Mouse (Mus musculus) stomach, embryonic 14.5 days (tissue): ENCODE measurements around the gene Frem2. TPM values are rescaled to one million over a fixed set of nuclear protein-coding genes. Genes with fewer than 3 reads are reported as not detected.

Experiments
- ATAC-seq: fragments of 200-750 bp; cut with Nextera tagmentation; 2 replicates; pipeline ENCODE4 v1.8.0; 2017; ENCODE audit warnings: low read depth, moderate TSS enrichment; ENCODE audit not compliant: insufficient number of reproducible peaks, insufficient read depth, low FRiP score
- H3K27ac ChIP-seq: fragments of 300-500 bp; sonication (generic); 2 replicates; pipeline ENCODE4 v1.5.1; 2014; ENCODE audit warnings: mild to moderate bottlenecking, low read length, moderate library complexity, mixed read lengths
- H3K27me3 ChIP-seq: fragments of 300-500 bp; sonication (generic); 2 replicates; pipeline ENCODE4 v1.6.1; 2014; ENCODE audit warnings: low read length, control low read depth, mixed read lengths; ENCODE audit not compliant: control insufficient read depth, insufficient read depth
- H3K36me3 ChIP-seq: fragments of 300-500 bp; sonication (generic); 2 replicates; pipeline ENCODE4 v1.6.1; 2014; ENCODE audit warnings: mild to moderate bottlenecking, control low read depth, low read length, moderate library complexity, mixed read lengths; ENCODE audit not compliant: control insufficient read depth, insufficient read depth
- H3K4me1 ChIP-seq: fragments of 300-500 bp; sonication (generic); 2 replicates; pipeline ENCODE4 v1.6.1; 2014; ENCODE audit warnings: low read length, control low read depth, mixed read lengths; ENCODE audit not compliant: control insufficient read depth, insufficient read depth
- H3K4me2 ChIP-seq: fragments of 300-500 bp; sonication (generic); replicated peaks from 2 replicates; pipeline ENCODE4 v1.6.1; 2014; ENCODE audit warnings: low read depth, low read length, control low read depth
- H3K4me3 ChIP-seq: fragments of 300-500 bp; sonication (generic); 2 replicates; pipeline ENCODE4 v1.5.1; 2014; ENCODE audit warnings: low read depth, low read length, control low read depth
- H3K9ac ChIP-seq: fragments of 300-500 bp; sonication (generic); replicated peaks from 2 replicates; pipeline ENCODE4 v1.6.1; 2014; ENCODE audit warnings: low read depth, mild to moderate bottlenecking, control low read depth, low read length, moderate library complexity, mixed read lengths
- H3K9me3 ChIP-seq: fragments of 300-500 bp; sonication (generic); 2 replicates; pipeline ENCODE4 v1.6.1; 2016; ENCODE audit warnings: low read depth, low read length, control low read depth; ENCODE audit not compliant: control insufficient read depth
- WGBS: fragments of 180-500 bp; shearing (Covaris S2); extraction: QIAGEN DNeasy Blood & Tissue Kit; methylation state at CpG from one replicate; pipeline ENCODE4 v1.1.7; 2014; 5-methylcytosine and 5-hydroxymethylcytosine counted together
- polyA plus RNA-seq: library from polyadenylated mRNA; unstranded; fragments of >200 nt; fragmentation: Nextera tagmentation; extraction: Ambion mirVana; gene quantifications from 2 replicates; pipeline ENCODE4 v1.2.1, GENCODE M21; 2014

Gene Frem2
- polyA plus RNA-seq, 1 experiment from 2014 or later, result 24.8 TPM

DNA sequence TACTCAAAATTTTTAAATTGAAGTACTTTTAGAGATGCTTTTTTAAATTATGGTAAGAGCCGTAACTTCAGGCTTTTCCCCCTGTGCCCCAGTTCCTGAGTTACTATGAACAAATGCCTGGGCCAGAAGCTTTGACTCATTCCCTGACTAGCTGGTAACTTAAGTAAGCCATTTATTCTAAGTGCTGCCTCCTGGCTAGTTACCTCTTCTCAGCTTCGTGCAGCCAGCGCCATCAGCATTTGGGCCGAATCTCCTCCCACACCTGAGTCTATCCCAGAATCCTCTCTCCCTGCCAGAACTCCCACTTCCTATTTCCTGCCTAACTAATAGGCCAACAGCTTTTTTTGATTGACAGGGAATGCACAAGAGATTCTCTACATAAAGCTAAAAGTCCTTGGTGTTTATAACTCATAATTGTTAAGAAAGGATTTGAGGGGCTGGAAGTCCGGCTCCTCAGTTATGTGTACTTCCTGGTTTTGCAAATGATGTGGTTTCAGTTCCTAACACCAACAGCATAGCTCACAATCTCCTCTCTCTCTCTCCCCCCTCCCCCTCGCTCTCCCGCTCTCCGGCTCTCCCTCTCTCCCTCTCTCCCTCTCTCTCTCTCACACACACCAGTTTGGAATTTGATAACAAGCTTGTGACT lies 173.6 kb downstream of the Frem2 start:
- Histone ChIP-seq H3K27ac (no peak overlapping the region), H3K4me1 (no peaks in the 10 kb centered on the region), H3K4me3 (no peak overlapping the region), H3K9ac (no peak overlapping the region), H3K27me3 (no peaks in the 10 kb centered on the region), H3K9me3 (no peaks in the 10 kb centered on the region), H3K4me2 (no peak overlapping the region), H3K36me3 (peaks cover 26% of the 10 kb centered on the region)
- ATAC-seq, result no peak
- 85% methylated on average over 8 of the region's 8 CpGs for WGBS

- WGBS, result 96% methylated on average over 30 of the region's 30 CpGs
Observed at GRCm38 (mm10) chr3:53478419-53479046, 178.6 kb downstream of the Frem2 start.

DNA sequence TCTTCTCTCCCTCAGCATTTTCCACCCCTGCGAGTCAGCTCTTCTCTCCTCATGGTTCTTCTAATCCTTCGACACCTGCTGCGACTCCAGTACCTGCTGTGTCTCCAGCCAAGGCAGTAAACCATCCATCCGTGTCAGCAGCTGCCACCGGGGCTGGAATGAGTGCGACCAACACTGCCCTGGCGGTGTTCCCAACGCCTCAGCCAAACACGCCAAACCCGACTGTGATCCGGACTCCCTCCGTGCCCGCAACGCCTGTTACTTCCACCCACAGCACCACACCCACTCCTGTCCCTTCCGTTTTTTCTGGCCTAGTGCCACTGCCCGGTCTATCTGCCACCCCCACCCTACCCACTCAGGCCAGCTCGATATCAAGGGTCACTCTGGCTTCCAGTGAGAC lies 179.7 kb downstream of the Frem2 start:
- WGBS, result 89% methylated on average over 17 of the region's 17 CpGs
- H3K4me3 ChIP-seq, result no peak overlapping the region
- peaks cover 64% of the 10 kb centered on the region for H3K36me3 ChIP-seq
- H3K9me3 ChIP-seq, result no peaks in the 10 kb centered on the region
- no peak overlapping the region for H3K9ac ChIP-seq
- no peak overlapping the region for H3K27ac ChIP-seq
- no peaks in the 10 kb centered on the region for H3K27me3 ChIP-seq
- no peak overlapping the region for H3K4me2 ChIP-seq
- no peaks in the 10 kb centered on the region for H3K4me1 ChIP-seq
- no peak for ATAC-seq

More at GRCm38 (mm10) chr3:53478419-53479046, 178.6 kb downstream of the Frem2 start:
- no peaks in the 10 kb centered on the region for H3K4me1 ChIP-seq
- H3K4me2 ChIP-seq, result no peak overlapping the region
- H3K9me3 ChIP-seq, result no peaks in the 10 kb centered on the region
- H3K27ac ChIP-seq, result no peak overlapping the region
- ATAC-seq, result no peak
- H3K9ac ChIP-seq, result no peak overlapping the region
- peaks cover 53% of the 10 kb centered on the region for H3K36me3 ChIP-seq
- H3K27me3 ChIP-seq, result no peaks in the 10 kb centered on the region
- H3K4me3 ChIP-seq, result no peak overlapping the region

DNA sequence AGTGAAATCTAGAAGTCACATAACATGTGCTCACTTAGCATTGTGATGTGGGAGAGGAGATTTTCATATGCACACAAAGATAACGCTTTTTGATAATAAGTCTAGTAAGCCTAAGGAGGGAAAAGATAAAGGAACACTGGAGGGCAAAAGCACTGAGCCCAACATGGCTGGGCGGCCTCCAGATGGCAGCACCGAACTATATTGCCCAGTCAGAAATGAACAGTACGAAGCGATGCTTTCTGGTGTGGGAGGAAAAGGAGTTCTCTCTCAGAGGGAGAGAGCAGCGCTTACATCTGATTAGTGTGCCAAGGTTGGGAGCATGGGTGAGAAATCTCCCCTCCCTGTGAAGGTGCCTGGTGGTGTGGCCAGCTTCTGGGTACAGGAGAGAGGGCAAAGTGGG lies 181.3 kb downstream of the Frem2 start:
- no peak overlapping the region for H3K4me2 ChIP-seq
- no peak for ATAC-seq
- WGBS, result 49% methylated on average over 6 of the region's 6 CpGs
- H3K4me1 ChIP-seq, result no peaks in the 10 kb centered on the region
- H3K27ac ChIP-seq, result no peak overlapping the region
- no peak overlapping the region for H3K9ac ChIP-seq
- H3K27me3 ChIP-seq, result no peaks in the 10 kb centered on the region
- no peak overlapping the region for H3K4me3 ChIP-seq
- H3K9me3 ChIP-seq, result no peaks in the 10 kb centered on the region
- H3K36me3 ChIP-seq, result peaks cover 65% of the 10 kb centered on the region

- H3K27ac ChIP-seq, result no peak overlapping the region
- peaks cover 61% of the 10 kb centered on the region for H3K36me3 ChIP-seq
- 78% methylated on average over 4 of the region's 4 CpGs for WGBS
- H3K4me3 ChIP-seq, result no peak overlapping the region
- H3K9ac ChIP-seq, result no peak overlapping the region
- H3K4me1 ChIP-seq, result no peaks in the 10 kb centered on the region
- ATAC-seq, result no peak
- no peaks in the 10 kb centered on the region for H3K9me3 ChIP-seq
- H3K4me2 ChIP-seq, result no peak overlapping the region
- no peaks in the 10 kb centered on the region for H3K27me3 ChIP-seq
Observed at GRCm38 (mm10) chr3:53474179-53474578, 183.0 kb downstream of the Frem2 start.

GRCm38 (mm10) chr3:53472061-53472460 lies 185.1 kb downstream of the Frem2 start:
- ATAC-seq, result no peak
- H3K36me3 ChIP-seq, result peaks cover 48% of the 10 kb centered on the region
- H3K27me3 ChIP-seq, result no peaks in the 10 kb centered on the region
- no peak overlapping the region for H3K4me3 ChIP-seq
- no peak overlapping the region for H3K4me2 ChIP-seq
- 0 out of 2 replicates have a peak, but pooled peaks cover 3% of the 10 kb centered on the region for H3K4me1 ChIP-seq
- H3K27ac ChIP-seq, result no peak overlapping the region
- H3K9me3 ChIP-seq, result no peaks in the 10 kb centered on the region
- WGBS, result 96% methylated on average over 5 of the region's 5 CpGs
- no peak overlapping the region for H3K9ac ChIP-seq

DNA sequence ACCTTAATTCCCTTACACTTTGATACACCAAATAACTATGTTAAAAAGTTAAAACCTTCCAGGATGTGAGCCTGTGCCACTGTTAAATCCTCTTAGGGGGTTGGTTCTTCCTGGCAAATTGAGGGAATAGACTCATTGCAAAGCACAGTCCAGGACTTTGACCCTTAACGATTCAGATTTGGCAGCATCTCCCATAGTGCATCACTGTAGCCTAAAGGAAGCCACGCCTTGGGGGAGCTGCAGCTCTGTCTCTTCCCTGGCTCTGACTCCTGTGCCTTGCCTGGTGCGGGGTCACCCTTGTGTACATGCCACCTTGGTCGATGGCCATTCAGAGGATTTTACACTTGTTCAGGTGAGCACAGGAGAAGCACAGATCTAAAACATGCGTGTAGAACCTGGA lies 187.5 kb downstream of the Frem2 start:
- no peak overlapping the region for H3K9ac ChIP-seq
- ATAC-seq, result no peak
- H3K27ac ChIP-seq, result no peak overlapping the region
- H3K4me1 ChIP-seq, result peaks cover 17% of the 10 kb centered on the region; the same call in 1 of the 2 replicates
- WGBS, result 87% methylated on average over 5 of the region's 5 CpGs
- no peak overlapping the region for H3K4me2 ChIP-seq
- H3K9me3 ChIP-seq, result no peaks in the 10 kb centered on the region
- H3K4me3 ChIP-seq, result no peak overlapping the region
- no peaks in the 10 kb centered on the region for H3K27me3 ChIP-seq
- H3K36me3 ChIP-seq, result peaks cover 36% of the 10 kb centered on the region

- H3K36me3 ChIP-seq, result peaks cover 16% of the 10 kb centered on the region
- no peak overlapping the region for H3K4me3 ChIP-seq
- 73% methylated on average over 5 of the region's 5 CpGs for WGBS
- peaks cover 18% of the 10 kb centered on the region for H3K4me1 ChIP-seq
- no peak overlapping the region for H3K4me2 ChIP-seq
- H3K27ac ChIP-seq, result no peak overlapping the region
- H3K9ac ChIP-seq, result no peak overlapping the region
- no peak for ATAC-seq
- no peaks in the 10 kb centered on the region for H3K27me3 ChIP-seq
- no peaks in the 10 kb centered on the region for H3K9me3 ChIP-seq
Observed at GRCm38 (mm10) chr3:53467356-53467755, 189.8 kb downstream of the Frem2 start.
